Mouse (Mus musculus): ENCODE results near the gene Dtnb. TPM values are rescaled to one million over a fixed set of nuclear protein-coding genes. Genes with fewer than 3 reads are reported as not detected.
"Not testable (repeated sequence)": the region's sequence is repeated elsewhere in the genome, so short reads cannot be mapped to it uniquely, and the experiment has no call there.

Dtnb gene
- polyA plus RNA-seq, 1 experiment: 10.0 TPM

DNA sequence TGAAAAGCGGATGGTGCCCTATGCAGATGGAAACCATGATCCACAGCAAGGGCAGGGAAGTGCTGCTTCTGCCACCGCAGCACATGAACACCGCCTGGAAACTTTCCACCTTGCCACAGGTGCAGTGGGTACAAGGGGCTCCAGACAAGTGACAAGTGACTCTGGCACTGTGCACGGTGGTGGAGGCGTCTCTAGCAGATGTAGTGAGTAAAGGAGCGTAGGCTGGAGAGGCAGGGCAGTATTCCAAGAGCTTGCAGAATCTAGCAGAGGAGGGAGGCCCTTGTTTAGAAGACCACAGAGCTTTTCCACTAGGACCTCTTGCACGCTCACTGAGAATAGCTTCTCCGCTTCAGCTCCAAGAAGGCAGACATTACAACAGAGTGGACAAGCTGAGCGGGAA is 102.7 kb downstream of the Dtnb start:
- Histone ChIP-seq H3K79me2 (ENCODE audit: control insufficient read depth, insufficient read depth) (no peaks in the 10 kb centered on the region), H3K27me3 (ENCODE audit: control insufficient read depth, insufficient read depth, insufficient read length) (no peaks in the 10 kb centered on the region), H3K36me3 (ENCODE audit: control insufficient read depth, insufficient read depth) (no peaks in the 10 kb centered on the region), H3K4me3 (ENCODE audit: insufficient read depth, poor library complexity, severe bottlenecking) (no peak overlapping the region), H3ac (ENCODE audit: control insufficient read depth, insufficient read length, low read depth) (no peak overlapping the region), H3K79me3 (ENCODE audit: low read depth) (no peaks in the 10 kb centered on the region)
- TF ChIP-seq MAX (IDR thresholded peaks at IDR 0.05) (no peak), USF1 (IDR thresholded peaks at IDR 0.05; ENCODE audit: low read depth) (no peak), MYOD1 (IDR thresholded peaks at IDR 0.05; ENCODE audit: control insufficient read depth, insufficient read length, low read depth) (no peak), MYOG (IDR thresholded peaks at IDR 0.05; ENCODE audit: control insufficient read depth, extremely low read depth, insufficient read length) (no peak), CTCF (IDR thresholded peaks at IDR 0.05; ENCODE audit: control insufficient read depth, insufficient read depth, insufficient read length) (no peak), FOSL1 (IDR thresholded peaks at IDR 0.05; ENCODE audit: insufficient read depth, low read length, poor library complexity, severe bottlenecking) (no peak), CEBPB (IDR thresholded peaks at IDR 0.05; ENCODE audit: low read depth) (no peak)

DNA sequence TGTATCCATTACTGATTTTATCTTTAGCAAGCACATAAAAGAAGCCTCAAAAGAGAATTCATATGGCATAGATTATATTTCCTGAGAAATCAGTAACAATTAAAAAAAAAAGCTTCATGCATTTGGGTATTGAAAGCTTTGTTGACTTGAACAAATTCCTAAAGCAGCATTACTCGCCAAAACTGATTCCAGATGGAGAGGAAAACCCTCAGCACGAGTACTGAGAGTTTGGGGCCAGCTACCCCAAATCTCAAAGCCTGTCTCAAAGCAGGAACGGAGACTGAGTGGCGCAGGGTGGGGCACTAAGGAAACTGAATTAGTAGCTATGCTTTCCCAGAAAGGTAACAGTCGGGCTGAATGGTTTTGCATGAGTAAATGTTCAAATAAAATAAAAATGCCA is 108.5 kb downstream of the Dtnb start:
- no peak for TF ChIP-seq MYOD1 (IDR thresholded peaks at IDR 0.05; ENCODE audit: control insufficient read depth, insufficient read length, low read depth)
- no peak for TF ChIP-seq CTCF (IDR thresholded peaks at IDR 0.05; ENCODE audit: control insufficient read depth, insufficient read depth, insufficient read length)
- TF ChIP-seq USF1 (IDR thresholded peaks at IDR 0.05; ENCODE audit: low read depth): no peak
- TF ChIP-seq MYOG (IDR thresholded peaks at IDR 0.05; ENCODE audit: control insufficient read depth, extremely low read depth, insufficient read length): no peak
- TF ChIP-seq FOSL1 (IDR thresholded peaks at IDR 0.05; ENCODE audit: insufficient read depth, low read length, poor library complexity, severe bottlenecking): no peak
- no peak for TF ChIP-seq MAX (IDR thresholded peaks at IDR 0.05)
- no peak for TF ChIP-seq CEBPB (IDR thresholded peaks at IDR 0.05; ENCODE audit: low read depth)
- no peak overlapping the region for H3K4me3 ChIP-seq (ENCODE audit: insufficient read depth, poor library complexity, severe bottlenecking)
- no peaks in the 10 kb centered on the region for H3K79me3 ChIP-seq (ENCODE audit: low read depth)
- no peak overlapping the region for H3ac ChIP-seq (ENCODE audit: control insufficient read depth, insufficient read length, low read depth)
- no peaks in the 10 kb centered on the region for H3K36me3 ChIP-seq (ENCODE audit: control insufficient read depth, insufficient read depth)
- H3K27me3 ChIP-seq (ENCODE audit: control insufficient read depth, insufficient read depth, insufficient read length): no peaks in the 10 kb centered on the region
- no peaks in the 10 kb centered on the region for H3K79me2 ChIP-seq (ENCODE audit: control insufficient read depth, insufficient read depth)

DNA sequence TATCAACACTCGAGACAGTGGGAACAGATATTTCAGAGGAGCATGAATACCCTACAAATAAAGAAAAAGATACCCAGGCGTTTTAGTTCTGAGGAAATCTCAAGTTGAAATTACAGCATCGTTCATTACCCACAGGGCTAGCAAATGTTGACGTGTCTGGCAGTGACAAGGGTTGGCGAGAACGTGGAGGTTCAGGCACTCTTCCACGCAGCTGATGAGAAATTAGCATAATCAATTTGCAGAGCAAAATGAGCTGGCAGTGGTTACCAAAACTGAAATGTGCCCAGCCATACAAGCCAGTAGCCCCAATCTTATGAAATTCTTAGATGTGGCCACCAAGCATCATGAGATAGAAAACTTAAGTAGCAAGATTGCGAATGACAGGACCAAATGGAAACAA is 110.9 kb downstream of the Dtnb start:
- H3K36me3 ChIP-seq (ENCODE audit: control insufficient read depth, insufficient read depth): no peaks in the 10 kb centered on the region
- no peak overlapping the region for H3K4me3 ChIP-seq (ENCODE audit: insufficient read depth, poor library complexity, severe bottlenecking)
- TF ChIP-seq FOSL1 (IDR thresholded peaks at IDR 0.05; ENCODE audit: insufficient read depth, low read length, poor library complexity, severe bottlenecking) (no peak), CTCF (IDR thresholded peaks at IDR 0.05; ENCODE audit: control insufficient read depth, insufficient read depth, insufficient read length) (no peak), MAX (IDR thresholded peaks at IDR 0.05) (no peak), USF1 (IDR thresholded peaks at IDR 0.05; ENCODE audit: low read depth) (no peak)
- no peaks in the 10 kb centered on the region for H3K79me2 ChIP-seq (ENCODE audit: control insufficient read depth, insufficient read depth)
- no peak overlapping the region for H3ac ChIP-seq (ENCODE audit: control insufficient read depth, insufficient read length, low read depth)
- no peaks in the 10 kb centered on the region for H3K79me3 ChIP-seq (ENCODE audit: low read depth)
- H3K27me3 ChIP-seq (ENCODE audit: control insufficient read depth, insufficient read depth, insufficient read length): no peaks in the 10 kb centered on the region

DNA sequence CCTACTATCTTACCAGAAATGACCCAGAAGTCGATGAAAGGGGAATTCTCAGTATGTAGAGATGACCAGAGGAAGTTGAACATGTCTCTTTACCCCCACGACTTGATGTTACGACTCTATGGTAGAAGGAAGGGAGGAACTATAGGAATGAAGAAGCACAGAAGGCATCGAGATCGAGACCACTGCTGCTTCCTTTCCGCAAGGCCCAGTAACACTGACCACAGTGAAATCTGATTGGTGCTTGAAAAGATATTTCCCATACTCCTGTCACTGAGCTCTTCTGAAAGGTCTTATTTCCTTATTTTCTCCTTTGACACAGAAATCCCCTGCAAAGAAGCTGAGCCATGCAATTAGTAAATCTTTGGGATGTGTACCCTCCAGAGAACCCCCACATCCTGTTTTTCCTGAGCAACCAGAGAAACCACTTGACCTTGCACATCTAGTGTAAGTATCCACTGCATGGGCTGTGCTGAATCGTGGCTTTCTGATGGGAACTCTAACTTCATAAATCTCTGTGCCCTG is 114.3 kb downstream of the Dtnb start:
- Histone ChIP-seq H3K27me3 (ENCODE audit: control insufficient read depth, insufficient read depth, insufficient read length) (no peaks in the 10 kb centered on the region), H3K79me2 (ENCODE audit: control insufficient read depth, insufficient read depth) (no peaks in the 10 kb centered on the region), H3K4me3 (ENCODE audit: insufficient read depth, poor library complexity, severe bottlenecking) (no peak overlapping the region), H3K36me3 (ENCODE audit: control insufficient read depth, insufficient read depth) (no peaks in the 10 kb centered on the region), H3ac (ENCODE audit: control insufficient read depth, insufficient read length, low read depth) (no peak overlapping the region), H3K79me3 (ENCODE audit: low read depth) (no peaks in the 10 kb centered on the region)
- TF ChIP-seq MYOG (IDR thresholded peaks at IDR 0.05; ENCODE audit: control insufficient read depth, extremely low read depth, insufficient read length) (no peak), MYOD1 (IDR thresholded peaks at IDR 0.05; ENCODE audit: control insufficient read depth, insufficient read length, low read depth) (no peak)

DNA sequence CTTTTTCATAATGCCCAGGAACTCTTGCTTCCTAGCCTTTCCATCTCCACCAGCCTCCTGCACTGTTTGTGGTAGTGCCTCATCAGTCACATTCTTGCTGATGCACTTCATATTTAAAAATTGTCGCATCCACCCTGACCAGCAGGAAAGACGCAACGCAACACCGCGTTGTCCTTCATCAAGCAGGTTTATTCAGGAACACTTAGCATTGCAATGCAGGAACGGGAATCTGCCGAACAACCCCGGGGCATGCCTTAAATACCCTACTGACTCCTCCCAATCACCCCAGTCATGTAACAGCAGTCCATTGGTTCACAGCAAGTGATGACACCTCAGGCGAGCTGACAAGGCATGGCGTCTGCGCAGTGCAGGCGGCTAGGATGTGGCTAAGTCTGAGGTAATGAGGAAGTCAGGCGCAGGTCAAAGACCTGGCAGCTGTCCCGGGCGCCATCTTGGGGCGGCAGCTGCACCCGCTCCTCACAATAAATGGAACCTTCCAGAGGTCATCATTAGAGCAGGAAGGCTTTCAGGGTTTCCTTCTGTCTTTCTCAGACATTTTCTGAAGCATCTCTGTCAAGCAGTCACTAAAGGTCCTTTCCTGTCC is 118.8 kb downstream of the Dtnb start:
- H3K79me3 ChIP-seq (ENCODE audit: low read depth); H3ac ChIP-seq (ENCODE audit: control insufficient read depth, insufficient read length, low read depth); H3K79me2 ChIP-seq (ENCODE audit: control insufficient read depth, insufficient read depth); H3K4me3 ChIP-seq (ENCODE audit: insufficient read depth, poor library complexity, severe bottlenecking); H3K36me3 ChIP-seq (ENCODE audit: control insufficient read depth, insufficient read depth); H3K27me3 ChIP-seq (ENCODE audit: control insufficient read depth, insufficient read depth, insufficient read length): not testable (repeated sequence)

DNA sequence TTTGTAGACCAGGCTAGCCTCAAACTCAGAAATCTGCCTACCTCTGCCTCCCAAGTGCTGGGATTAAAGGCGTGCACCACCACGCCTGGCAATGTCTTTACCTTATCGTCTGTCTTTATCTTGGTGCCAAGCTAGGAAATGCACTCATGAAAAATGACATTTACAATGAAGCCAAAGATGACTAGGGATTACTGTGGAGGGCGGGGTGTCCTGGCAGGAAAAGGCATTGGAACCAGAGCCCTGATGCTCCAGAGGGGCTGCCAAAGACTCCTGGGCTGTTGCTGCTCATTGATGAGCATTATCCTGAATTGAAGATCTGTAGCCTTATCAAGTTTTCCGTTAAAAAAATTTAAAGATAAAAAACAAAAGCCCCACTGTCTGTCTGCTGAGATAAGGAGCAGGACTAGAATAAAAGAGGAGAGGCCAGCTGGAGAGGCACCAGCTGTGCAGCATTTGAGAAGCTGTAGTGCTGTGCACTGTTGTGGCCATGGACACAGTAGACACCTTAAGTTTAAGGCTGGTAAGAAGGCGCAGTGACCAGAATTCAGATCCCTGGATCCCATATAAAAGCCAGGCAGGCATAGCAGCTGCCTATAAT is 120.7 kb downstream of the Dtnb start:
- TF ChIP-seq FOSL1 (IDR thresholded peaks at IDR 0.05; ENCODE audit: insufficient read depth, low read length, poor library complexity, severe bottlenecking) (no peak), CEBPB (IDR thresholded peaks at IDR 0.05; ENCODE audit: low read depth) (no peak), CTCF (IDR thresholded peaks at IDR 0.05; ENCODE audit: control insufficient read depth, insufficient read depth, insufficient read length) (no peak), MYOG (IDR thresholded peaks at IDR 0.05; ENCODE audit: control insufficient read depth, extremely low read depth, insufficient read length) (no peak), USF1 (IDR thresholded peaks at IDR 0.05; ENCODE audit: low read depth) (no peak), MAX (IDR thresholded peaks at IDR 0.05) (no peak), MYOD1 (IDR thresholded peaks at IDR 0.05; ENCODE audit: control insufficient read depth, insufficient read length, low read depth) (no peak)
- no peaks in the 10 kb centered on the region for H3K79me3 ChIP-seq (ENCODE audit: low read depth)
- no peaks in the 10 kb centered on the region for H3K36me3 ChIP-seq (ENCODE audit: control insufficient read depth, insufficient read depth)
- H3K4me3 ChIP-seq (ENCODE audit: insufficient read depth, poor library complexity, severe bottlenecking): no peak overlapping the region
- no peaks in the 10 kb centered on the region for H3K27me3 ChIP-seq (ENCODE audit: control insufficient read depth, insufficient read depth, insufficient read length)
- H3K79me2 ChIP-seq (ENCODE audit: control insufficient read depth, insufficient read depth): no peaks in the 10 kb centered on the region
- H3ac ChIP-seq (ENCODE audit: control insufficient read depth, insufficient read length, low read depth): no peak overlapping the region

Measured in C2C12 (cell line).